Mouse (Mus musculus) hindlimb bud, embryonic 11.5 days (tissue): ENCODE results near the gene Snca.
"Not testable (repeated sequence)": the region's sequence is repeated elsewhere in the genome, so short reads cannot be mapped to it uniquely, and the experiment has no call there.

Experiments
- DNase-seq: peaks from one replicate; pipeline ENCODE4 v3.0.0-alpha.2; 2012; ENCODE audit warnings: low read depth, low spot score; ENCODE audit errors: extremely low spot score

Gene Snca

DNA sequence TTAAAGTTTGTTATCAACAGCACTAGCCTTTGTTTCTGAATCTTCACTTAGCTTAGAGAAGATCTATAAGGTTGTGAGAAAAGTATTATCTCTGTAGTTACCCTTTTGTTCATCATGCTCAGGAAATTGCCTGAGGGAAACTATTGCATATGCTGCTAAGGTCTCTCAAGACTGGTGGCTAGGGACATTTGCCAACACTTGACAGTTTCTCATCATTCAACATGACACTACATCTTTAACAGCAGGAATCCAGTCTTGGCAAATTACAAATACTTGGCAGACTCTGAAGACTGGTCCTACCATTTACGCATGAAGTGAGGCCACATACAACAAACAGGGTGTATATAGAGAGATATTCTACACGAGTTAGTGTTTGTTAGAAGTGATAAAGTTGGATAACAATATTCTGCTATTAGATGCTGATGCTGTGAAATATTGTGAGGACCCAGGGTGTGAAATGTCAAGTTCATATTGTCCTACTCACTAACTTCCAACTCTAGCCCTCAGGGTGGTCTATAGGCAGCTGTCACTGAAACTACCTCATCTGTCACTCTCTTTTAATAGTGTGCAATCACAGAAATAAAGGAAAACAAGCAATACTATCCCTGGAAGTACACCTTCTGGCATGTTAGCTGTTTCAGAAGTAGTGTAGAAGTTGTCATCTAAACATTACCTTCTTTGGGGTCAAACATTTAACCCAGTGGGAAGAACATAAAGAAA, 105.4 kb downstream of the Snca start:
- DNase-seq, result no peak

DNA sequence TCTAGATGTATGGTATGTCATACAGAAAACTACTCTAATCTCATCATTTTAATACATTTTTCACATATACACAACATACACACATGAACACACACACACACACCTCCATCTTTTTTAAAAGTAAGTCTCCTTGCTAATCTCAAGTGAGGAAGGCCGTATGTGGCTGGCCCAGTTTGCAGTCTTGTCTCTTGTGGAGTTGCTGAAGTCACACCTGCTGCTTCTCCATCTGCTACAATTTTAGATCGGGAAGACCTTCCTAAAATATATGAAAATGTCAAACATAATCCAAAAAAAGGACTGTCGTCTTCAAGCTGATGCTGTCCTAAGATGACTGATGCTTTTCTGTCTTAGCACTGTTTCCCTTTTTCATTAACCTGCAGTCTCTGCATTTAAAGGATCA, 112.1 kb downstream of the Snca start:
- DNase-seq, result no peak

DNA sequence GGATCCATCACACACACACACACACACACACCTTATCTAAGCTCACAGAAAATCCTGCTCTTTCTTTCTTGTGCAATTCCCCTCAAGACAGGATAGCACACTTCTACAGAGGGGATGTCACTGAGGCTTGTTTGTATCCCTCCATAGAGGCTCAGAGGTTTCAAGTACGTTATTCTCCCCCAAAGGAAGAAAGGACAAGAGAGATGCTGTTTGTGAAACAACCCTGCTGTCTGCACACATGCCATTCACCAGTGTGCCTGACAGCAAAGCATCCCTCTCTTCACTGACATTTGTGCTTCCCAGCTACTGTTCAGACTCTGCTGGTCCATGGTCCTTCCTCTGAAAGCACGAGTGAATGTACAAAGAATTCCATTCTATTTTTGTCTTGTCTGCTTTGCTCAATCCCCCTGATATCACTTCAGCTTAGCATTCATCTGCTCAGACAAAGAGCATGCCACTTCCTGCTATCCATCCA, 119.6 kb downstream of the Snca start:
- no peak for DNase-seq

DNA sequence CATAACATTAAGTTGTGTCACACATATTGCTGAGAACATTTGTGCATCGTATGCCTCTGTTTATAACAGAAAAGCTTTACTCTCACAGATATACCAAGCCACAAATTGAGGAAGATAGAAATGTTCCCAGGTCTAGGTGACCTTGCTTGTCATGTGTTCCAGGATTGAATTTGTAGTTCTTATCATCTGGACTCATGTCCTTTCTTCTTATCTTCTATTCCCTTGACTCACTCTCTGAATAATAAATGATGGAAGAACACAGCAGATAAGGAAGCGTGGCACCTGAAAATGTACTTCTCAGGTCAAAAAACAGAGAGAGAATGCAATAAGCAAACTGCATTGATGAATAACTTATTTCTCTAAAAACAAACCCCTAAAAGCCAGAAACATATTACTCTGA, 131.6 kb downstream of the Snca start:
- no peak for DNase-seq

DNA sequence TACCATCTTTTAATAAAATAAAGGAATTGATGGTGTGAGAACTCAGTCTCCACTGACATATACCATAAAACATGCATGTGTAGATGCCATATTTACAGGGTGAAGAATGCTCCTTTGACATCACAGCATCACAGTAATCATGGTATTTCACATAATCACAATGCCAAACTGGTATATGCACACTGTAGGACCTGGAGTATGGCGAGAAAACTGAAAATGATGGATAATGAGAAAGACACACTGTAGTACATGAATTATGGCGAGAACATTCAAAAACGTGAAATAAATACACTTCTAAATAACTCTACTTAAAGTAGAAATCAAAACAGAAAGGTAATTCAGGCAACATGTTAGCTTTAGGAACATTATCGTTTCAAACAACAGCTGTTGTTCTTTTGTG, 142.6 kb downstream of the Snca start:
- DNase-seq, result not testable (repeated sequence)

DNA sequence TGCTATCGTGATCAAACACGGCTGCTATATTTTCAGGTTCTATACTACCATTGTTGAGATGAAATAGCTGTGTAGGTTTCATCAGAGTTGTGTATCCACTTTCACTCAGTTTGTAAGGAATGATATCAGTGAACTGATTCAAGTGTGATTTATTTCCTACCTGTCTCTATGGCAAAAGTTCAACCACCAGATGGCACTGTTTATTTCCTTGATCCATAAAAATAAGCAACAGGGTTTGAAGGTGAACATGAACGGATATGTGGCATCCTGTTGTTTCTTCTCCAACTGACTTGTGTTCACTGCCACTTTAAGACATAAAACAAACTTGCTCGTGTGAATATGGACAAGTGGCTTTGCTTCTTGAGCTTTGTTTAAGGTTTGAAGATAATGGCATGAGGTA, 147.4 kb downstream of the Snca start:
- DNase-seq, result peak; percentile 22
